Mouse (Mus musculus): Measurements from ENCODE around the gene Med27. TPM values are rescaled to one million over a fixed set of nuclear protein-coding genes. Genes with fewer than 3 reads are reported as not detected.

The Med27 gene
- polyA plus RNA-seq, 1 experiment from 2014 or later = 67.6 TPM

- Histone ChIP-seq H3K9ac (replicated peaks) (no peak overlapping the region), H3K4me1 (peaks cover 24% of the 10 kb centered on the region), H3K27me3 (replicated peaks) (no peaks in the 10 kb centered on the region), H3K36me3 (no peaks in the 10 kb centered on the region), H3K4me3 (replicated peaks) (no peak overlapping the region), H3K27ac (replicated peaks) (no peak overlapping the region), H3K9me3 (replicated peaks) (no peaks in the 10 kb centered on the region), H3K4me2 (no peak overlapping the region)
- no peak for ATAC-seq (ENCODE audit: low FRiP score)
- 82% methylated on average over 7 of the region's 7 CpGs for whole genome bisulfite sequencing
Observed at GRCm38 (mm10) chr2:29414852-29415473, 68.3 kb downstream of the Med27 start.

DNA sequence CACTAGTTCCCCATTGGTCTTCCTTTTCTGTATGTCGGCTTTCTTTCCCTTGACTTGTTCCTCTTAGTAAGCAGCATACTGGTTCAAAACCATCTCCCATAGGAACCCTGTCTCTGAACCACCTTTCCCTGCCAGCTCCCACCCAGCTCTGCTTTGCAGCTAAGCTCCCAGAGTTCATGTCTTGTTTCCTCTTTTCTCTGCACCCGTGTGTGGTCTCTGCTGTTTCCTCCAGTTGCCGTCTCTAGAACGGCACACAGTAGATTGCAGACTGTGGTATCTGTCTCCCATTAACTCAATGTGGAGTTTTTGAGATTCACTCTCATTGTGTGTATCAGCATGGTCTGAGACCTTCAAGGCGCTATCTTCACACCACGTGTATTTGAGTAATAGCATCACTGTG, 71.9 kb downstream of the Med27 start:
- 69% methylated on average over 6 of the region's 6 CpGs for WGBS
- Histone ChIP-seq H3K9me3 (replicated peaks) (no peaks in the 10 kb centered on the region), H3K4me3 (replicated peaks) (no peak overlapping the region), H3K4me1 (peaks cover 21% of the 10 kb centered on the region), H3K27ac (replicated peaks) (no peak overlapping the region), H3K27me3 (replicated peaks) (no peaks in the 10 kb centered on the region), H3K4me2 (no peak overlapping the region), H3K9ac (replicated peaks) (no peak overlapping the region), H3K36me3 (no peaks in the 10 kb centered on the region)
- no peak for ATAC-seq (ENCODE audit: low FRiP score)

DNA sequence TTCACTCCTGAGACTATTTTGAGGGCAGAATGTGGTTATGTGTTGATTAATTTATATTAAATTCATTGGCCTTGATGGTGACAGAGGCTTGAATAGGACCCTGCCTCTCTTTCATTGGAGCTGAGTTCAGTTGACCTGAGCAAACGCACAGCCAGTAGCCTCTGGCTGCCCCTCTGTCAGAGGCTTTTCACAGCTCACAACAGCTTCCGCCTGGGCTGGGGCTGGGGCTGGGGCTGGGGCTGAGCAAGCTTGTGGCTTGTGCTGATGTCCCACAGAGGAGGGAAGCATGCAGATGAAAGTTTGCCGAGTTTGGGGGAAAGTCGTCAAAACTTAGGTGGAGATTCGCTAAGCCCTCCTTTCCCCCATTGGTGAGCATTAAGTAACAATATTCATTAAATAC, 72.8 kb downstream of the Med27 start:
- Histone ChIP-seq H3K36me3 (no peaks in the 10 kb centered on the region), H3K4me2 (no peak overlapping the region), H3K9me3 (replicated peaks) (no peaks in the 10 kb centered on the region), H3K4me1 (peaks cover 24% of the 10 kb centered on the region), H3K9ac (replicated peaks) (no peak overlapping the region), H3K27me3 (replicated peaks) (no peaks in the 10 kb centered on the region), H3K4me3 (replicated peaks) (no peak overlapping the region), H3K27ac (replicated peaks) (no peak overlapping the region)
- 31% methylated on average over 5 of the region's 5 CpGs for WGBS
- ATAC-seq (ENCODE audit: low FRiP score) = no peak

DNA sequence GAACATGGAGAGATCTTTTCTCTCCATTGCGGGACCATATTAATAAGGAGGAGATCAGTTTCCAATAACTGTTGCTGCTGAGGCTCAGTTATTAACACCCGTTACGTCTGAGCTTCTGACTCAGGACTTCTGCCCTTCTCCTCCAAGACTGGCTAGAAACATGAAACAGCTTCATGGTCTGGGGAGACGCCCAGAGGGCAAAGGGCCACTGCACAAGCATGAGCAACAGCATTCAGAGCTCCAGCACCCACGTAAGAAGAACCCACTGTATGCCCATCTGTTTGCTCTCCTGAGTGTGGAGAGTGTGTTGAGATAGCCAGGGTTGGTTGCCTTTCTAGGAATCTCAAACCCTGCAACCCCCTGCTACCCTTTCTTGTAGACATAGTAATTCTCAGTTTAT, 73.3 kb downstream of the Med27 start:
- H3K4me1 ChIP-seq = peaks cover 24% of the 10 kb centered on the region
- H3K4me3 ChIP-seq (replicated peaks) = no peak overlapping the region
- H3K27me3 ChIP-seq (replicated peaks) = no peaks in the 10 kb centered on the region
- no peak for ATAC-seq (ENCODE audit: low FRiP score)
- H3K9ac ChIP-seq (replicated peaks) = no peak overlapping the region
- H3K9me3 ChIP-seq (replicated peaks) = no peaks in the 10 kb centered on the region
- no peaks in the 10 kb centered on the region for H3K36me3 ChIP-seq
- no peak overlapping the region for H3K27ac ChIP-seq (replicated peaks)
- H3K4me2 ChIP-seq = no peak overlapping the region
- WGBS = 78% methylated on average over 5 of the region's 5 CpGs

DNA sequence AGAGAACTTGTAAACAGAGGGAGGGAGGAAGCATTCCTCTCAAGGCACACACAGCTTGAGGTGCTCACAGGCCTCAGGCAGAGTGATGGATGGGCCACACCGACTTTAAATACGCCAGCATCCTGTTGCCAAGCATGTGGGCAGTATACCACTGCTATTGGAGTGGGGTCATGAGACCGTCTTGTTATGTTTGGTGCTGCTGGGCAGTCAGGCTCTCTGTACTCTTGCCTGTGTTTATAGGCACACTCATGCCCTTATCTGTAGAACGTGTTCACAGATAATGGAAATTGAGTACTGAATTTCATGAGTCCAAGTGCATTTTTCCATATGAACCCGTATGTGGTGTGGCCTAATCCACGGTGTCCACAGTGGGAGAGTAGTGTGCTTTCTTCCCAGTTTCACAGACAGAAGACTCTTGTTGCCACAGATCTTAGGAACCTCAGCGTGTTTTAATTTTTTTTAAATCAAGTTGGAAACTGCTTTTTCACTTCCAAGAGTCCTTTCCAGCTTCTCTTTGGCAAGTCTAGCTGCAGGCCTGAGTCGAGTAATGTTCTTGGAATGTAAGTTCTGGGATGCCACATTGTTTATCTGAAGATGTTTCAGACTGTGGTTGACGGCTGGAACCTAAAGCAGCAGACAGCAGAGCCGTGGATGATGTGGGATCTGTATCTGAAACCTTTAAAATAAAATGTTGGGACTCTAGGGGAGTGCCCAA, 75.7 kb downstream of the Med27 start:
- Histone ChIP-seq H3K36me3 (no peaks in the 10 kb centered on the region), H3K9ac (replicated peaks) (no peak overlapping the region), H3K27ac (replicated peaks) (no peak overlapping the region), H3K4me1 (peaks cover 24% of the 10 kb centered on the region), H3K27me3 (replicated peaks) (no peaks in the 10 kb centered on the region), H3K4me3 (replicated peaks) (no peak overlapping the region), H3K9me3 (replicated peaks) (no peaks in the 10 kb centered on the region), H3K4me2 (no peak overlapping the region)
- ATAC-seq (ENCODE audit: low FRiP score) = no peak
- WGBS = 73% methylated on average over 10 of the region's 10 CpGs

GRCm38 (mm10) chr2:29423059-29423458, 76.4 kb downstream of the Med27 start:
- Histone ChIP-seq H3K36me3 (no peaks in the 10 kb centered on the region), H3K4me1 (peaks cover 24% of the 10 kb centered on the region), H3K27me3 (replicated peaks) (no peaks in the 10 kb centered on the region), H3K9me3 (replicated peaks) (no peaks in the 10 kb centered on the region), H3K9ac (replicated peaks) (no peak overlapping the region), H3K4me3 (replicated peaks) (no peak overlapping the region), H3K27ac (replicated peaks) (no peak overlapping the region), H3K4me2 (no peak overlapping the region)
- no peak for ATAC-seq (ENCODE audit: low FRiP score)
- WGBS = 64% methylated on average over 3 of the region's 3 CpGs

- Histone ChIP-seq H3K9ac (replicated peaks) (no peak overlapping the region), H3K36me3 (no peaks in the 10 kb centered on the region), H3K4me3 (replicated peaks) (no peak overlapping the region), H3K4me1 (peaks cover 25% of the 10 kb centered on the region), H3K27ac (replicated peaks) (no peak overlapping the region), H3K27me3 (replicated peaks) (no peaks in the 10 kb centered on the region), H3K9me3 (replicated peaks) (no peaks in the 10 kb centered on the region), H3K4me2 (no peak overlapping the region)
- ATAC-seq (ENCODE audit: low FRiP score) = no peak
- 85% methylated on average over 2 of the region's 2 CpGs for WGBS
Observed at GRCm38 (mm10) chr2:29425386-29425785, 78.8 kb downstream of the Med27 start.

DNA sequence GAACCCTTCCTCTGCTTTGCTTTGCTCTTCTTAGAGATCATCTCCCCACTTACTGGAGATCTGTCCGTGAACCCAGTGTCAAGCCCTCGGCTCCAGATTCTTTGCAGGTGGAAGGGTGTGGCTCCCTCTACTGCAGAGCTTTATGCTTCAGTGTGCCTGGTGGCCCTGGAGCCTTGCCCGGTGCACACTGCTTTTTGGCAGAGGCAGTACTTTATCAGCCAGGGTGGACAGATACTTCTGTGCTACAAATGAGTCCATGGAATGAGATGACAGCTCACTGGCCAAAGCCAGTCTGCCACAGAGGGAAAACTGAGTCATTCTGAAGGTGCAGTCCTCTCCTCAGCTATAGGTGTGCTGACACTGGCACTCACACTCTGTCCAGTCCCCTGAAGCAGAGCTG, 80.1 kb downstream of the Med27 start:
- no peak overlapping the region for H3K27ac ChIP-seq (replicated peaks)
- H3K4me3 ChIP-seq (replicated peaks) = no peak overlapping the region
- H3K27me3 ChIP-seq (replicated peaks) = no peaks in the 10 kb centered on the region
- peaks cover 32% of the 10 kb centered on the region for H3K4me1 ChIP-seq
- ATAC-seq (ENCODE audit: low FRiP score) = no peak
- H3K4me2 ChIP-seq = no peak overlapping the region
- H3K9ac ChIP-seq (replicated peaks) = no peak overlapping the region
- no peaks in the 10 kb centered on the region for H3K9me3 ChIP-seq (replicated peaks)
- H3K36me3 ChIP-seq = no peaks in the 10 kb centered on the region
- 79% methylated on average over 3 of the region's 3 CpGs for WGBS

DNA sequence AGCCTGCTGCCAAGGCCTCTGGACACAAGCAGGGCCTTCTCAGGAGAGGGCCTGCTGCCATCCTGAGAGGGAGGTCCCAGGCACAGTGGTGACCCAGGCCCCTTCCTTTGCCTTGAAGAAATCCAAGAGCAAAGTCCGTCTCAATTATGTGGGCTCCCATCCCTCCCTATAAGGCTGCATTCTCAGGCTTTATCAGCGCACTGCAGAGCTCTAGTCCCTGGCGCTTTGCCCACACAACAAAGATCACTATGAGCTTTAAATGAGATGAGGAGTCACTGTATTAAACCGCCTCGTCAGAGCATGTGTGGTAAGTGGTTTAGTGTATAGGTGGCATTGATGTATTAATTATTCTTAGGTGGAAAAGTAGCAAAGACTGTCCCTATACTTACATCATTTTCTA, 85.9 kb downstream of the Med27 start:
- no peak for ATAC-seq (ENCODE audit: low FRiP score)
- WGBS = 76% methylated on average over 5 of the region's 5 CpGs
- Histone ChIP-seq H3K36me3 (no peaks in the 10 kb centered on the region), H3K4me2 (no peak overlapping the region), H3K4me3 (replicated peaks) (no peak overlapping the region), H3K9me3 (replicated peaks) (no peaks in the 10 kb centered on the region), H3K27me3 (replicated peaks) (no peaks in the 10 kb centered on the region), H3K9ac (replicated peaks) (no peak overlapping the region), H3K4me1 (peaks cover 23% of the 10 kb centered on the region; the same call in 1 of the 2 replicates), H3K27ac (replicated peaks) (no peak overlapping the region)

DNA sequence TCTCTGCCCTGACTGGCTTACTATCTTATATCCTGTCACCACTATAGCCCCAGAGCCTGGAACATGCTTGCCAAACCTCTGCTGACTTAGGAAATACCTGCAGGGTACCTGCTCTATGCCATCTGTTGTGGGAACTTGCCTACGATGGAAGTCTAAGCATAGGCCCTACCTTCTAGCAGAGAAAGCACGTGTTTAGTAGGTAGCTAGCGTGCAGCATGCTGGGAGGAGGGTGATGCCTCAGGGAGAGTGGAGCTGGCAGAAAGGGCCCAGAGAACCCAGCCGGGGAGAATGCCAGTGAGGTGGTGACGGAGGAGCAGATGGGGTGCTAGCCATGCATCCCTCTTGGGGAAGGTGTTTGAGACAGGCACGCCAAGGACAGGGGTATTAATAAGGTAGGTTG, 89.8 kb downstream of the Med27 start:
- H3K9me3 ChIP-seq (replicated peaks) = no peaks in the 10 kb centered on the region
- H3K4me3 ChIP-seq (replicated peaks) = no peak overlapping the region
- WGBS = 75% methylated on average over 6 of the region's 6 CpGs
- no peaks in the 10 kb centered on the region for H3K36me3 ChIP-seq
- H3K4me2 ChIP-seq = no peak overlapping the region
- no peaks in the 10 kb centered on the region for H3K27me3 ChIP-seq (replicated peaks)
- ATAC-seq (ENCODE audit: low FRiP score) = no peak
- peaks cover 25% of the 10 kb centered on the region for H3K4me1 ChIP-seq
- no peak overlapping the region for H3K27ac ChIP-seq (replicated peaks)
- H3K9ac ChIP-seq (replicated peaks) = no peak overlapping the region

- Histone ChIP-seq H3K27ac (replicated peaks) (no peak overlapping the region), H3K4me2 (no peak overlapping the region), H3K36me3 (no peaks in the 10 kb centered on the region), H3K4me3 (replicated peaks) (no peak overlapping the region), H3K9me3 (replicated peaks) (no peaks in the 10 kb centered on the region), H3K4me1 (peaks cover 25% of the 10 kb centered on the region), H3K27me3 (replicated peaks) (no peaks in the 10 kb centered on the region), H3K9ac (replicated peaks) (no peak overlapping the region)
- 90% methylated on average over 5 of the region's 5 CpGs for WGBS
- ATAC-seq (ENCODE audit: low FRiP score) = no peak
Observed at GRCm38 (mm10) chr2:29437111-29437510, 90.5 kb downstream of the Med27 start.

- peaks cover 25% of the 10 kb centered on the region for H3K4me1 ChIP-seq
- no peak overlapping the region for H3K4me3 ChIP-seq (replicated peaks)
- no peaks in the 10 kb centered on the region for H3K36me3 ChIP-seq
- no peaks in the 10 kb centered on the region for H3K27me3 ChIP-seq (replicated peaks)
- no peaks in the 10 kb centered on the region for H3K9me3 ChIP-seq (replicated peaks)
- no peak overlapping the region for H3K9ac ChIP-seq (replicated peaks)
- ATAC-seq (ENCODE audit: low FRiP score) = no peak
- 91% methylated on average over 4 of the region's 4 CpGs for WGBS
- H3K4me2 ChIP-seq = no peak overlapping the region
- no peak overlapping the region for H3K27ac ChIP-seq (replicated peaks)
Observed at GRCm38 (mm10) chr2:29437861-29438529, 91.4 kb downstream of the Med27 start.
